Mouse (Mus musculus) liver, embryonic 13.5 days (tissue): ENCODE data around the gene Slc26a9. TPM values are rescaled to one million over a fixed set of nuclear protein-coding genes. Genes with fewer than 3 reads are reported as not detected.

Experiments used
- ATAC-seq: fragments of 200-750 bp; cut with Nextera tagmentation; 2 replicates; pipeline ENCODE4 v1.8.0; 2017; ENCODE audit warnings: low read depth, mild to moderate bottlenecking, moderate number of reproducible peaks, moderate library complexity
- DNase-seq: peaks from one replicate; pipeline ENCODE4 v3.0.0; 2022
- H3K27ac ChIP-seq: fragments of 300-500 bp; sonication (generic); 2 replicates; pipeline ENCODE4 v1.5.1; 2015; ENCODE audit warnings: moderate library complexity, mild to moderate bottlenecking, inconsistent platforms
- H3K27me3 ChIP-seq: fragments of 300-500 bp; sonication (generic); 2 replicates; pipeline ENCODE4 v1.6.1; 2015; ENCODE audit warnings: mild to moderate bottlenecking, inconsistent platforms
- H3K36me3 ChIP-seq: fragments of 300-500 bp; sonication (generic); 2 replicates; pipeline ENCODE4 v1.6.1; 2015; ENCODE audit warnings: mild to moderate bottlenecking, inconsistent platforms
- H3K4me1 ChIP-seq: fragments of 300-500 bp; sonication (generic); replicated peaks from 2 replicates; pipeline ENCODE4 v1.6.1; 2015; ENCODE audit warnings: inconsistent platforms
- H3K4me2 ChIP-seq: fragments of 300-500 bp; sonication (generic); 2 replicates; pipeline ENCODE4 v1.6.1; 2015; ENCODE audit warnings: inconsistent platforms, mild to moderate bottlenecking, moderate library complexity
- H3K4me3 ChIP-seq: fragments of 300-500 bp; sonication (generic); replicated peaks from 2 replicates; pipeline ENCODE4 v1.5.1; 2015; ENCODE audit warnings: mild to moderate bottlenecking, inconsistent platforms
- H3K9ac ChIP-seq: fragments of 300-500 bp; sonication (generic); 2 replicates; pipeline ENCODE4 v1.6.1; 2015; ENCODE audit warnings: mild to moderate bottlenecking, inconsistent platforms
- H3K9me3 ChIP-seq: fragments of 300-500 bp; sonication (generic); replicated peaks from 2 replicates; pipeline ENCODE4 v1.6.1; 2016; ENCODE audit warnings: inconsistent platforms
- WGBS: fragments of 180-500 bp; shearing (Covaris S2); methylation state at CpG from one replicate; pipeline ENCODE4 v1.1.7; 2015; ENCODE audit not compliant: insufficient replicate concordance; 5-methylcytosine and 5-hydroxymethylcytosine counted together
- polyA plus RNA-seq: library from polyadenylated mRNA; unstranded; fragments of >200 nt; fragmentation: Nextera tagmentation; extraction: Ambion mirVana; gene quantifications from 2 replicates; pipeline ENCODE4 v1.2.1, GENCODE M21; 2015

Slc26a9 gene
- polyA plus RNA-seq, 1 experiment from 2014 or later = not detected

GRCm38 (mm10) chr1:131795171-131795570 is 51.3 kb downstream of the Slc26a9 start:
- Histone ChIP-seq H3K36me3 (no peaks in the 10 kb centered on the region), H3K4me1 (no peaks in the 10 kb centered on the region; the same call in 1 of the 2 replicates), H3K9ac (no peak overlapping the region), H3K9me3 (no peaks in the 10 kb centered on the region), H3K27me3 (peaks cover 30% of the 10 kb centered on the region), H3K4me3 (no peak overlapping the region), H3K27ac (no peak overlapping the region), H3K4me2 (no peak overlapping the region)
- ATAC-seq = no peak
- 65% methylated on average over 3 of the region's 3 CpGs for WGBS
- no peak for DNase-seq

- H3K4me3 ChIP-seq = peak within 1 kb of the TSS; percentile 31
- no peak within 1 kb of the TSS for H3K9ac ChIP-seq
- H3K9me3 ChIP-seq = no peaks in the 10 kb centered on the region
- peak within 1 kb of the TSS; percentile 45 for H3K4me2 ChIP-seq
- no peak for DNase-seq
- no peaks in the 10 kb centered on the region for H3K36me3 ChIP-seq
- H3K27ac ChIP-seq = no peak within 1 kb of the TSS
- H3K4me1 ChIP-seq = no peaks in the 10 kb centered on the region; the same call in 1 of the 2 replicates
- ATAC-seq = peak; percentile 81
- WGBS = 9% methylated on average over 26 of the region's 26 CpGs
- peaks cover 30% of the 10 kb centered on the region for H3K27me3 ChIP-seq
Observed at GRCm38 (mm10) chr1:131797202-131797909, 53.5 kb downstream of the Slc26a9 start, which contains the start of gene Pm20d1. Gene Pm20d1, plus strand, starts transcription at chr1:131797381.

- Histone ChIP-seq H3K9ac (no peak overlapping the region), H3K36me3 (no peaks in the 10 kb centered on the region), H3K4me2 (no peak overlapping the region), H3K9me3 (no peaks in the 10 kb centered on the region), H3K27ac (no peak overlapping the region), H3K4me3 (no peak overlapping the region), H3K4me1 (no peaks in the 10 kb centered on the region; the same call in 1 of the 2 replicates), H3K27me3 (peaks cover 30% of the 10 kb centered on the region)
- 48% methylated on average over 1 of the region's 1 CpGs for WGBS
- ATAC-seq = no peak
- DNase-seq = no peak
Observed at GRCm38 (mm10) chr1:131800001-131800400, 56.2 kb downstream of the Slc26a9 start.

- Histone ChIP-seq H3K27me3 (peaks cover 30% of the 10 kb centered on the region), H3K4me1 (no peaks in the 10 kb centered on the region; the same call in 1 of the 2 replicates)
Observed at GRCm38 (mm10) chr1:131801071-131801470, 57.2 kb downstream of the Slc26a9 start.

GRCm38 (mm10) chr1:131802652-131803051 is 58.8 kb downstream of the Slc26a9 start:
- ATAC-seq = no peak
- H3K4me1 ChIP-seq = no peaks in the 10 kb centered on the region; the same call in 1 of the 2 replicates
- H3K4me3 ChIP-seq = no peak overlapping the region
- H3K9me3 ChIP-seq = no peaks in the 10 kb centered on the region
- peaks cover 14% of the 10 kb centered on the region for H3K27me3 ChIP-seq
- no peak for DNase-seq
- H3K27ac ChIP-seq = no peak overlapping the region
- no peak overlapping the region for H3K4me2 ChIP-seq
- 66% methylated on average over 5 of the region's 5 CpGs for WGBS
- no peaks in the 10 kb centered on the region for H3K36me3 ChIP-seq
- no peak overlapping the region for H3K9ac ChIP-seq

More at GRCm38 (mm10) chr1:131801071-131801470, 57.2 kb downstream of the Slc26a9 start:
- ATAC-seq = no peak
- no peak for DNase-seq
- WGBS = 76% methylated on average over 8 of the region's 8 CpGs
- Histone ChIP-seq H3K4me2 (no peak overlapping the region), H3K4me3 (no peak overlapping the region), H3K27ac (no peak overlapping the region), H3K9me3 (no peaks in the 10 kb centered on the region), H3K9ac (no peak overlapping the region), H3K36me3 (no peaks in the 10 kb centered on the region)

GRCm38 (mm10) chr1:131804166-131804565 is 60.3 kb downstream of the Slc26a9 start:
- no peak overlapping the region for H3K4me2 ChIP-seq
- H3K4me3 ChIP-seq = no peak overlapping the region
- no peaks in the 10 kb centered on the region; the same call in 1 of the 2 replicates for H3K4me1 ChIP-seq
- H3K27me3 ChIP-seq = no peaks in the 10 kb centered on the region; the same call in 1 of the 2 replicates
- H3K27ac ChIP-seq = no peak overlapping the region
- no peak for ATAC-seq
- H3K9ac ChIP-seq = no peak overlapping the region
- 67% methylated on average over 3 of the region's 3 CpGs for WGBS
- no peak for DNase-seq
- H3K36me3 ChIP-seq = no peaks in the 10 kb centered on the region
- H3K9me3 ChIP-seq = no peaks in the 10 kb centered on the region

GRCm38 (mm10) chr1:131808986-131809385 is 65.2 kb downstream of the Slc26a9 start:
- H3K4me2 ChIP-seq = no peak overlapping the region

GRCm38 (mm10) chr1:131809651-131810050 is 65.8 kb downstream of the Slc26a9 start:
- Histone ChIP-seq H3K27me3 (no peaks in the 10 kb centered on the region), H3K27ac (no peak overlapping the region), H3K4me1 (no peaks in the 10 kb centered on the region), H3K9me3 (no peaks in the 10 kb centered on the region), H3K9ac (no peak overlapping the region), H3K4me2 (no peak overlapping the region), H3K4me3 (no peak overlapping the region), H3K36me3 (no peaks in the 10 kb centered on the region)
- ATAC-seq (no peak), DNase-seq (no peak)
- 43% methylated on average over 2 of the region's 2 CpGs for WGBS

More at GRCm38 (mm10) chr1:131808986-131809385, 65.2 kb downstream of the Slc26a9 start:
- Histone ChIP-seq H3K9me3 (no peaks in the 10 kb centered on the region), H3K27ac (no peak overlapping the region), H3K36me3 (no peaks in the 10 kb centered on the region), H3K4me3 (no peak overlapping the region), H3K27me3 (no peaks in the 10 kb centered on the region), H3K4me1 (no peaks in the 10 kb centered on the region), H3K9ac (no peak overlapping the region)
- ATAC-seq (no peak), DNase-seq (no peak)
- WGBS = 44% methylated on average over 1 of the region's 1 CpGs

- Histone ChIP-seq H3K9me3 (no peaks in the 10 kb centered on the region), H3K27me3 (no peaks in the 10 kb centered on the region), H3K4me2 (no peak overlapping the region), H3K4me3 (no peak overlapping the region), H3K9ac (no peak overlapping the region), H3K4me1 (no peaks in the 10 kb centered on the region), H3K27ac (no peak overlapping the region), H3K36me3 (no peaks in the 10 kb centered on the region)
- WGBS = 75% methylated on average over 1 of the region's 1 CpGs
- DNase-seq = no peak
- no peak for ATAC-seq
Observed at GRCm38 (mm10) chr1:131811393-131811792, 67.6 kb downstream of the Slc26a9 start.

- Histone ChIP-seq H3K27ac (no peak overlapping the region), H3K9me3 (no peaks in the 10 kb centered on the region), H3K4me2 (no peak overlapping the region), H3K27me3 (no peaks in the 10 kb centered on the region), H3K4me1 (no peaks in the 10 kb centered on the region), H3K9ac (no peak overlapping the region), H3K4me3 (no peak overlapping the region), H3K36me3 (no peaks in the 10 kb centered on the region)
- DNase-seq = no peak
- WGBS = 59% methylated on average over 9 of the region's 9 CpGs
- no peak for ATAC-seq
Observed at GRCm38 (mm10) chr1:131812006-131812405, 68.2 kb downstream of the Slc26a9 start.

GRCm38 (mm10) chr1:131812631-131813295 is 68.9 kb downstream of the Slc26a9 start:
- Histone ChIP-seq H3K4me3 (no peak overlapping the region), H3K9me3 (no peaks in the 10 kb centered on the region), H3K36me3 (no peaks in the 10 kb centered on the region), H3K4me1 (no peaks in the 10 kb centered on the region), H3K9ac (no peak overlapping the region), H3K4me2 (no peak overlapping the region), H3K27ac (no peak overlapping the region), H3K27me3 (no peaks in the 10 kb centered on the region)
- ATAC-seq (no peak), DNase-seq (no peak)
- WGBS = 65% methylated on average over 9 of the region's 9 CpGs
